ENCODE assay signal across 26 mouse cellular contexts in genomic region chr11:103193825-103194168, GRCm38 (mm10). TPM values are rescaled to one million over a fixed set of nuclear protein-coding genes. Genes with fewer than 3 reads are reported as not detected.
DNase-seq lines count a peak whose midpoint lies in the region; TF ChIP-seq lines count a peak whose summit lies in the region.
"Had no signal": no experiment of that assay in that cellular context is flagged by ENCODE, and none has a peak within 500 bp of the region (broad histone marks: within the 10 kb centered on the region; RNA-seq: fewer than 3 reads in every experiment).

No protein-coding gene starts in this region.

- H3K27ac ChIP-seq in cerebellum, adult 2 months (ENCODE audit: insufficient read depth, low read length), result peak overlapping the region; percentile 68
- H3K27ac ChIP-seq in embryonic facial prominence, embryonic 10.5 days (replicated peaks), result no peak overlapping the region
- H3K27ac ChIP-seq: embryonic facial prominence, embryonic 13.5 days; forebrain, embryonic 13.5 days; heart, adult 2 months; heart, embryonic 15.5 days; hindbrain, embryonic 13.5 days; hindbrain, postnatal 0 days had no signal

- WGBS in cerebellum, adult 2 months, result 44% methylated on average over 9 of the region's 9 CpGs
- WGBS in embryonic facial prominence, embryonic 10.5 days, result 29% methylated on average over 9 of the region's 9 CpGs

- H3K4me3 ChIP-seq in cerebellum, adult 2 months (replicated peaks; ENCODE audit: insufficient read depth, low read depth, low read length), result peak overlapping the region; percentile 78
- H3K4me3 ChIP-seq in embryonic facial prominence, embryonic 10.5 days, result 0 out of 2 replicates have a peak overlapping the region, but pooled peaks have one; percentile 48
- H3K4me3 ChIP-seq: heart, adult 2 months; heart, embryonic 15.5 days had no signal

- H3K4me1 ChIP-seq in cerebellum, adult 2 months (ENCODE audit: control insufficient read depth, insufficient read depth, low read length), result peaks cover 40% of the 10 kb centered on the region
- H3K4me1 ChIP-seq in embryonic facial prominence, embryonic 10.5 days, result peaks cover 24% of the 10 kb centered on the region

- no peaks in the 10 kb centered on the region for H3K27me3 ChIP-seq in cerebellum, adult 2 months (ENCODE audit: control insufficient read depth, insufficient read depth, low read length)
- peaks cover 98% of the 10 kb centered on the region for H3K27me3 ChIP-seq in embryonic facial prominence, embryonic 10.5 days (replicated peaks; ENCODE audit: low read depth, poor library complexity, severe bottlenecking)
- H3K27me3 ChIP-seq: Patski had no signal

- intact Hi-C loops in gastrocnemius, postnatal 14 days (cut with DNase I; ENCODE audit: low total_unique reads), result no loop called here
- intact Hi-C loops in left cerebral cortex, postnatal 25 days (cut with DNase I), result no loop called here

- DNase-seq in cerebellum, adult 2 months, result peak in 1 of 2 experiments; percentile 34
- no peak for DNase-seq in cerebellum, adult 11-12 months
- peak; percentile 6 for DNase-seq in gastrocnemius, postnatal 10 days
- DNase-seq in gastrocnemius, postnatal 14 days, result no peak
- peak; percentile 30 to 33 for DNase-seq in left cerebral cortex, postnatal 25 days (ENCODE audit: low spot score in 2 of 2)
- no peak for DNase-seq in left cerebral cortex, adult 11 months (ENCODE audit: low spot score)
- no peak for DNase-seq in embryonic facial prominence, embryonic 10.5 days (ENCODE audit: low spot score)
- DNase-seq in B cell, adult 2 months, result no peak
- DNase-seq: adrenal gland, postnatal 25 days; forebrain, postnatal 0 days; heart, postnatal 14 days had no signal

- TF ChIP-seq CTCF in cerebellum, adult 2 months (IDR thresholded peaks at IDR 0.05; ENCODE audit: borderline replicate concordance, insufficient read depth, low read depth, low read length), result no peak

- no peak for TF ChIP-seq POLR2A in cerebellum, adult 2 months (IDR thresholded peaks at IDR 0.05; ENCODE audit: borderline replicate concordance, insufficient read depth, low read length)

- H3K36me3 ChIP-seq in embryonic facial prominence, embryonic 10.5 days (replicated peaks), result no peaks in the 10 kb centered on the region
- H3K36me3 ChIP-seq: embryonic facial prominence, embryonic 13.5 days; heart, embryonic 15.5 days had no signal

- no peaks in the 10 kb centered on the region for H3K9me3 ChIP-seq in embryonic facial prominence, embryonic 10.5 days
- H3K9me3 ChIP-seq: embryonic facial prominence, embryonic 13.5 days; forebrain, embryonic 13.5 days; heart, embryonic 15.5 days; hindbrain, embryonic 13.5 days had no signal

RNA-seq across cellular contexts. Expression of gene 1700023F06Rik, which starts 14.6 kb away (rescaled TPM):
- 9.4 and 10.0 TPM in 2 replicates for polyA plus RNA-seq in cerebellum, adult 2 months (2012; rRNA removed)
- not detected for total RNA-seq in gastrocnemius, postnatal 10 days (2021)
- total RNA-seq in gastrocnemius, postnatal 14 days (2021), result not detected
- 1 to 10 TPM; 1.5 to 2.4 TPM for total RNA-seq in left cerebral cortex, postnatal 25 days (2021)
- polyA plus RNA-seq in embryonic facial prominence, embryonic 10.5 days (2016; fragmentation: Nextera tagmentation; extraction: Ambion mirVana), result 0.47 and 0.49 TPM in 2 replicates
- total RNA-seq: adrenal gland, postnatal 25 days; common myeloid progenitor, adult 5-6 weeks; gastrocnemius, adult 18-20 months; heart, adult 2 months; heart, postnatal 14 days; hematopoietic stem cell, adult 5-6 weeks; hindbrain, postnatal 0 days had no signal
- polyA plus RNA-seq: activated CD4-positive, CD25-positive, alpha-beta regulatory T cell, adult 4 months; heart, embryonic 11.5 days had no signal

RNA-seq across cellular contexts. Expression of gene Fmnl1, which starts 22.9 kb away (rescaled TPM):
- polyA plus RNA-seq in cerebellum, adult 2 months (2012; rRNA removed), result 63.7 and 71.1 TPM in 2 replicates
- 1 to 10 TPM; 6.3 to 8.9 TPM for total RNA-seq in gastrocnemius, postnatal 10 days (2021)
- total RNA-seq in gastrocnemius, postnatal 14 days (2021), result 1 to 10 TPM; 6.7 to 7.3 TPM
- total RNA-seq in left cerebral cortex, postnatal 25 days (2021), result 100 to 1,000 TPM; 146 to 197 TPM
- polyA plus RNA-seq in embryonic facial prominence, embryonic 10.5 days (2016; fragmentation: Nextera tagmentation; extraction: Ambion mirVana), result 0.49 and 0.67 TPM in 2 replicates

RNA-seq across cellular contexts. Expression of gene Spata32, which starts 24.4 kb away (rescaled TPM):
- polyA plus RNA-seq in cerebellum, adult 2 months (2012; rRNA removed), result 2.7 and 3.2 TPM in 2 replicates
- total RNA-seq in gastrocnemius, postnatal 10 days (2021), result not detected
- total RNA-seq in gastrocnemius, postnatal 14 days (2021), result not detected
- total RNA-seq in left cerebral cortex, postnatal 25 days (2021), result 1 to 10 TPM; 1.3 to 1.4 TPM
- not detected in 2 replicates for polyA plus RNA-seq in embryonic facial prominence, embryonic 10.5 days (2016; fragmentation: Nextera tagmentation; extraction: Ambion mirVana)
- total RNA-seq: adrenal gland, adult 18-20 months; adrenal gland, postnatal 25 days; gastrocnemius, adult 18-20 months; heart, adult 2 months; heart, postnatal 14 days; hematopoietic stem cell, adult 5-6 weeks had no signal
- polyA plus RNA-seq: activated CD4-positive, CD25-positive, alpha-beta regulatory T cell, adult 4 months; C2C12; embryonic facial prominence, embryonic 13.5 days; forebrain, embryonic 13.5 days; heart, adult 2 months; heart, embryonic 11.5 days; heart, embryonic 15.5 days; intestine, embryonic 14.5 days; Patski had no signal

Comparison
In these comparisons a context has a peak if more than half of its experiments do, and no peak if none do; other contexts are left out.
1. DNase-seq: peak in gastrocnemius, postnatal 10 days (single experiment) and left cerebral cortex, postnatal 25 days (2 of 2); none in cerebellum, adult 11-12 months (single experiment), gastrocnemius, postnatal 14 days (single experiment), left cerebral cortex, adult 11 months (single experiment), embryonic facial prominence, embryonic 10.5 days (single experiment) and B cell, adult 2 months (0 of 2).
2. RNA of gene Fmnl1, which starts 22.9 kb away (total RNA-seq): 146 to 197 TPM in left cerebral cortex, postnatal 25 days; 6.3 to 8.9 TPM in gastrocnemius, postnatal 10 days and 6.7 to 7.3 TPM in gastrocnemius, postnatal 14 days; every median in the first group is over 10 times any median in the second.